Mouse (Mus musculus): ENCODE measurements around the gene Pllp.

Gene Pllp

GRCm38 (mm10) chr8:94646165-94646564, 49.9 kb downstream of the Pllp start:
- no peak for DNase-seq

GRCm38 (mm10) chr8:94645202-94645601, 50.9 kb downstream of the Pllp start:
- DNase-seq, result no peak

- DNase-seq, result no peak
Observed at GRCm38 (mm10) chr8:94641938-94642337, 54.1 kb downstream of the Pllp start.

- no peak for DNase-seq
Observed at GRCm38 (mm10) chr8:94641183-94641582, 54.9 kb downstream of the Pllp start.

- DNase-seq, result no peak
Observed at GRCm38 (mm10) chr8:94634211-94634610, 61.9 kb downstream of the Pllp start.

GRCm38 (mm10) chr8:94633564-94634194, 62.4 kb downstream of the Pllp start:
- no peak for DNase-seq
